Mouse (Mus musculus) CH12.LX (cell line): ENCODE results near the gene Hpcal4. TPM values are rescaled to one million over a fixed set of nuclear protein-coding genes. Genes with fewer than 3 reads are reported as not detected.

Experiments used
- DNase-seq: peaks from one replicate; pipeline ENCODE4 v3.0.0-alpha.2; 2013; ENCODE audit errors: extremely low read depth
- H3K27ac ChIP-seq: 2 replicates; pipeline ENCODE4 v1.5.1; 2012; ENCODE audit warnings: low read depth, mild to moderate bottlenecking, control low read depth, moderate library complexity; ENCODE audit not compliant: insufficient read depth
- H3K27me3 ChIP-seq: replicated peaks from 2 replicates; pipeline ENCODE3; 2012; ENCODE audit warnings: inconsistent platforms
- H3K36me3 ChIP-seq, 2 experiments: replicated peaks in 1 of 2; 2 replicates each; pipeline versions ENCODE3 to v1.6.1; 2012; ENCODE audit warnings: inconsistent platforms in 1 of 2, low read length in 1 of 2, mild to moderate bottlenecking in 1 of 2, mixed read lengths in 1 of 2, moderate library complexity in 1 of 2; ENCODE audit not compliant: control insufficient read depth in 1 of 2, insufficient read depth in 1 of 2
- H3K4me1 ChIP-seq, 2 experiments: 2 replicates each; pipeline ENCODE4 v1.6.1; 2012; ENCODE audit warnings: inconsistent platforms in 1 of 2, moderate library complexity in 1 of 2; ENCODE audit not compliant: insufficient read depth in 2 of 2, control insufficient read depth in 1 of 2
- H3K4me2 ChIP-seq: 2 replicates; pipeline ENCODE4 v1.6.1; 2012; ENCODE audit warnings: low read depth, mild to moderate bottlenecking, control low read depth; ENCODE audit not compliant: poor library complexity, insufficient read depth, severe bottlenecking
- H3K4me3 ChIP-seq, 3 experiments: fragments of 150-350 bp in 1 of 3; sonication (generic) in 1 of 3; replicated peaks in 1 of 3; 2 replicates each; pipeline versions ENCODE3 to v1.5.1; 2011 to 2012; ENCODE audit warnings: low read depth in 2 of 3, low read length in 2 of 3, mild to moderate bottlenecking in 2 of 3, moderate library complexity in 2 of 3, control low read depth in 1 of 3, improper control_type of control experiment in 1 of 3, inconsistent platforms in 1 of 3, mixed read lengths in 1 of 3; ENCODE audit not compliant: poor library complexity in 1 of 3
- H3K79me2 ChIP-seq: replicated peaks from 2 replicates; pipeline ENCODE4 v1.6.1; 2012; ENCODE audit warnings: mild to moderate bottlenecking, moderate library complexity; ENCODE audit not compliant: control insufficient read depth, poor library complexity, insufficient read depth, severe bottlenecking; ENCODE audit errors: extremely low read depth
- H3K9ac ChIP-seq: 2 replicates; pipeline ENCODE4 v1.6.1; 2012; ENCODE audit warnings: low read depth, mild to moderate bottlenecking, control low read depth, moderate library complexity; ENCODE audit not compliant: insufficient read depth
- H3K9me3 ChIP-seq: replicated peaks from 2 replicates; pipeline ENCODE3; 2012; ENCODE audit warnings: low read length, inconsistent platforms, mixed read lengths
- BHLHE40 ChIP-seq: IDR thresholded peaks from 2 replicates; pipeline ENCODE4 v1.6.1; 2011; ENCODE audit warnings: mild to moderate bottlenecking, low read depth, low read length, improper control_type of control experiment
- CHD2 ChIP-seq: IDR thresholded peaks from 2 replicates; pipeline ENCODE4 v1.6.1; 2011; ENCODE audit warnings: low read length, improper control_type of control experiment
- CTCF ChIP-seq, 2 experiments: IDR thresholded peaks in 1 of 2; conservative IDR thresholded peaks in 1 of 2; 2 replicates each; pipeline ENCODE4 v1.5.1; 2011 to 2012; ENCODE audit warnings: low read depth in 2 of 2, low read length in 2 of 2, improper control_type of control experiment in 1 of 2, inconsistent platforms in 1 of 2, mild to moderate bottlenecking in 1 of 2, moderate library complexity in 1 of 2
- ELF1 ChIP-seq: IDR thresholded peaks from 2 replicates; pipeline ENCODE4 v1.6.1; 2014; ENCODE audit warnings: low read depth, mild to moderate bottlenecking, inconsistent platforms, low read length, improper control_type of control experiment
- EP300 ChIP-seq: IDR thresholded peaks from 2 replicates; pipeline ENCODE4 v1.6.1; 2011; ENCODE audit warnings: low read length, improper control_type of control experiment
- HCFC1 ChIP-seq: IDR thresholded peaks from 2 replicates; pipeline ENCODE4 v1.6.1; 2012; ENCODE audit warnings: low read depth, mild to moderate bottlenecking, inconsistent platforms, low read length, improper control_type of control experiment
- IRF4 ChIP-seq: IDR thresholded peaks from 2 replicates; pipeline ENCODE4 v1.6.1; 2014; ENCODE audit warnings: low read depth, mild to moderate bottlenecking, inconsistent platforms, low read length, improper control_type of control experiment
- JUN ChIP-seq: IDR thresholded peaks from 2 replicates; pipeline ENCODE4 v1.6.1; 2011; ENCODE audit warnings: low read depth, mild to moderate bottlenecking, low read length, improper control_type of control experiment, moderate library complexity; ENCODE audit not compliant: insufficient read depth
- JUND ChIP-seq: conservative IDR thresholded peaks from 2 replicates; pipeline ENCODE4 v1.6.1; 2011; ENCODE audit warnings: low read depth, low read length, improper control_type of control experiment
- KAT2A ChIP-seq: IDR thresholded peaks from 2 replicates; pipeline ENCODE4 v1.6.1; 2012; ENCODE audit warnings: low read length, improper control_type of control experiment, inconsistent platforms; ENCODE audit not compliant: insufficient replicate concordance
- MAFK ChIP-seq: IDR thresholded peaks from 2 replicates; pipeline ENCODE4 v1.6.1; 2011; ENCODE audit warnings: low read length, improper control_type of control experiment; ENCODE audit not compliant: insufficient replicate concordance
- MAX ChIP-seq: IDR thresholded peaks from 2 replicates; pipeline ENCODE4 v1.6.1; 2011; ENCODE audit warnings: low read length, improper control_type of control experiment
- MXI1 ChIP-seq: IDR thresholded peaks from 2 replicates; pipeline ENCODE4 v1.6.1; 2011; ENCODE audit warnings: mild to moderate bottlenecking, low read depth, low read length, improper control_type of control experiment
- NRF1 ChIP-seq: IDR thresholded peaks from 2 replicates; pipeline ENCODE4 v1.6.1; 2014; ENCODE audit warnings: low read depth, mild to moderate bottlenecking, inconsistent platforms, low read length, improper control_type of control experiment, moderate library complexity
- SIN3A ChIP-seq: IDR thresholded peaks from 2 replicates; pipeline ENCODE4 v1.6.1; 2012; ENCODE audit warnings: low read length, improper control_type of control experiment, inconsistent platforms
- SMC3 ChIP-seq: IDR thresholded peaks from 2 replicates; pipeline ENCODE4 v1.6.1; 2011; ENCODE audit warnings: low read depth, low read length, improper control_type of control experiment
- TBP ChIP-seq: conservative IDR thresholded peaks from 2 replicates; pipeline ENCODE4 v1.6.1; 2011; ENCODE audit warnings: low read depth, low read length, improper control_type of control experiment
- USF1 ChIP-seq: IDR thresholded peaks from 2 replicates; pipeline ENCODE4 v1.6.1; 2014; ENCODE audit warnings: low read depth, mild to moderate bottlenecking, inconsistent platforms, low read length, improper control_type of control experiment
- ZC3H11A ChIP-seq: IDR thresholded peaks from 2 replicates; pipeline ENCODE4 v1.6.1; 2012; ENCODE audit warnings: low read depth, mild to moderate bottlenecking, inconsistent platforms, low read length, improper control_type of control experiment
- ZKSCAN1 ChIP-seq: IDR thresholded peaks from 2 replicates; pipeline ENCODE4 v1.6.1; 2012; ENCODE audit warnings: low read depth, inconsistent platforms, low read length, improper control_type of control experiment, borderline replicate concordance
- ZNF384 ChIP-seq: IDR thresholded peaks from 2 replicates; pipeline ENCODE4 v1.6.1; 2012; ENCODE audit warnings: low read depth, low read length, improper control_type of control experiment, inconsistent platforms
- dilution Hi-C: fragments of 300-500 bp; cut with MboI; formaldehyde crosslinking; loops from 2 replicates; pipeline ENCODE4 v1.14.3; 2020; ENCODE audit warnings: low sequenced_read_pairs; ENCODE audit not compliant: extremely low pct_unique_long_range_greater_than_20kb, extremely low pct_ligation_motif_present
- in situ Hi-C: fragments of 300-500 bp; cut with MboI; formaldehyde crosslinking; loops from 3 replicates; pipeline ENCODE4 v1.14.3; 2019; ENCODE audit warnings: low sequenced_read_pairs, low pct_ligation_motif_present, low pct_unique_long_range_greater_than_20kb, mixed read lengths
- polyA plus RNA-seq: library from polyadenylated mRNA; unstranded; fragments of >175 nt; gene quantifications from 2 replicates; pipeline ENCODE4 v1.2.1, GENCODE M21; 2012; ENCODE audit warnings: low read depth; ENCODE audit not compliant: insufficient read length
- total RNA-seq, 2 experiments: library from RNA; depleted of rRNA; stranded (reverse); fragments of 300-350 nt in 1 of 2; fragments of >200 nt in 1 of 2; gene quantifications; 2 replicates each; pipeline ENCODE4 v1.2.3; 2012 to 2014

Gene Hpcal4
- total and polyA plus RNA-seq, 3 experiments = not detected

DNA sequence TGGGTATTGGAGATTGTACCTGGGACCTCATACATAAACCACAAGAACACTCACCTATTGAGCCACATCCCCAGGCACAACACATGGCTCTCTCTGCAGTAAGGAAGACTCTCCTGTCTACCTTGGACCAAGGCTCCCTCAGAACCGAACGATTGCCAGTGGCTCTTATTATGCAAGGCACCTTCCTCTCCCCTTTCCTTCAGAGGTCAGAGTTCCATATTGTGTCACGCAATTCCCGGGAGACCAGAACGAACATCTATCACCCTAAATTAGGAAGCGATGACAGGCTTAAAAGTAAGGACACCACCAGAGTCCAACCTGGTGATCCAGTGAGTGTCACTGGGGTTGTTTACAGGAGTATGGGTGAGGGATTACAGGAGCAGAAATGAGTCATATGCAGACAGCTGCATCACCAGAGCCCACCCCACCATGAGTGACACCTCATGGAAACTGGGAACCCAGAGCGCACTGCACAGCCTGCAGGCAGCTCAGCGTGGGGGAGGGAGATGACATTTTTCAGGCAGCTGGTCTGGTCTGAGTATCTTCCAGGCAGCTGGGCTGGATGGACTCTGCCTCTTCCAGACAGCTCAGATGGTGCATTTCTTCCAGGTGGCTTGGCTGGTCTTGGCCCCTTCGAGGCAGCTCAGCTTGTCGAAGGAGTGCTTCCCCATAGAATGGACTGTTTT, 42.8 kb downstream of the Hpcal4 start (continued):
- no peak for TF ChIP-seq ZC3H11A
- TF ChIP-seq KAT2A = no peak
- TF ChIP-seq JUN = peak; percentile 41
- 0 out of 2 replicates have a peak, but pooled peaks have one; percentile 37 for TF ChIP-seq BHLHE40
- TF ChIP-seq ZNF384 = no peak
- TF ChIP-seq MAFK = no peak
- no peak for TF ChIP-seq JUND
- TF ChIP-seq, all 38 proteins: peak for 6

DNA sequence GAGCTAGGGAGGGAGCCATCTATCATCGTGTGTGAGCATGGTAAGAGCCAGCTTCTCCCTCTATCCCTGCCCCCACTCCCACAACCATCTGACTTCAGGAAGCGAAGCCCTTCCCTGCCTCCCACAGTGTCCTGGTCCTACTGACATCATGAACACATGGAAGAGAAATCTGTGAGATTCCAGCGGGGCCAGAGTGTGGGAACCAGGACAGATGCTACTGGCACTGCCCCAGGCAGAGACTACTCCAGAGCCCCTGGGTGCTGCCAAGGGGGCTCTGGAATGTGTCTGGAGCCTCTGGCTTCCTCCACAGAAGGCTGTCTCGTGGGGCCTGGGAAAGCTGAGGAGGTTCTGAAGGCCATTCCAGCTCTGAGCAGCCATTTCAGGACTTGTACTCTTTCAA, 44.7 kb downstream of the Hpcal4 start:
- no peak for DNase-seq
- H3K4me1 ChIP-seq = peaks cover 16 to 40% of the 10 kb centered on the region in 2 experiments
- H3K9ac ChIP-seq = no peak overlapping the region
- H3K27ac ChIP-seq = no peak overlapping the region
- H3K27me3 ChIP-seq = peaks cover 70% of the 10 kb centered on the region
- no peak for TF ChIP-seq NRF1
- no peak for TF ChIP-seq MXI1
- no peak for TF ChIP-seq SIN3A
- TF ChIP-seq ZKSCAN1 = no peak
- TF ChIP-seq CHD2 = no peak
- TF ChIP-seq USF1 = no peak
- TF ChIP-seq KAT2A = no peak
- no peak for TF ChIP-seq SMC3
- no peak for TF ChIP-seq MAX
- no peak for TF ChIP-seq HCFC1
- TF ChIP-seq CTCF (conservative IDR thresholded peaks at IDR 0.05 in 1 of 2, IDR thresholded peaks at IDR 0.05 in 1 of 2; ENCODE audit: low read depth in 2 of 2, low read length in 2 of 2) = no peak
- TF ChIP-seq MAFK = no peak
- TF ChIP-seq IRF4 = no peak
- no peak for TF ChIP-seq ZC3H11A
- no peak for TF ChIP-seq ELF1
- TF ChIP-seq TBP = no peak
- TF ChIP-seq EP300 = no peak
- TF ChIP-seq, all 38 proteins: peak for 0
- H3K4me3 ChIP-seq = no peak overlapping the region
- no peak overlapping the region for H3K4me2 ChIP-seq
- in situ Hi-C loops (no loop called here), dilution Hi-C loops (no loop called here)
- peaks cover 3% of the 10 kb centered on the region for H3K9me3 ChIP-seq
- H3K36me3 ChIP-seq = no peaks in the 10 kb centered on the region
- no peaks in the 10 kb centered on the region for H3K79me2 ChIP-seq
